Mouse (Mus musculus) lung, postnatal 0 days (tissue): ENCODE measurements around the gene Elmod1.
"Not testable (repeated sequence)": the region's sequence is repeated elsewhere in the genome, so short reads cannot be mapped to it uniquely, and the experiment has no call there.

Experiments
- CTCF ChIP-seq: IDR thresholded peaks from 2 replicates; pipeline ENCODE4 v1.5.1; 2016; ENCODE audit warnings: antibody characterized with exemption, mild to moderate bottlenecking
- EP300 ChIP-seq: IDR thresholded peaks from 2 replicates; pipeline ENCODE4 v1.6.1; 2016; ENCODE audit warnings: antibody characterized with exemption, mild to moderate bottlenecking, control low read depth

DNA sequence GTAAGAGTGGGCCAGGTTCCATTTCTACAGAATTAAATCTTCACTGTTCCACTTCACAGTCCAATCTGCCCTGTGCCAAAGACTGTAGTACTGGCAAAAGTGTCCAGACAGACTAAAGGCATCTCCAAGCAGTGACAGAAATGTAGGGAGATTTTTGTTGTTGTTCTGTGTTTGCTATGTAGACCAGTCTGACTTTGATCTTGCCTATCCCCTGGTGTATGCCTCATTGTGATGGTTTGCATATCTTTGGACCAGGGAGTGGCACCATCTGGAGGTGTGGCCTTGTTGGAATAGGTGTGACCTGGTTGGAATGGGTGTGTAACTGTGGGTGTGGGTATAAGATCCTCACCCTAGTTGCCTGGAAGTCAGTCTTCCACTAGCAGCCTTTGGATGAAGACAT lies 17.5 kb upstream of the Elmod1 start:
- TF ChIP-seq CTCF, EP300: not testable (repeated sequence)
